Comparison of ENCODE assay signal across 21 mouse cellular contexts in the genomic region with DNA sequence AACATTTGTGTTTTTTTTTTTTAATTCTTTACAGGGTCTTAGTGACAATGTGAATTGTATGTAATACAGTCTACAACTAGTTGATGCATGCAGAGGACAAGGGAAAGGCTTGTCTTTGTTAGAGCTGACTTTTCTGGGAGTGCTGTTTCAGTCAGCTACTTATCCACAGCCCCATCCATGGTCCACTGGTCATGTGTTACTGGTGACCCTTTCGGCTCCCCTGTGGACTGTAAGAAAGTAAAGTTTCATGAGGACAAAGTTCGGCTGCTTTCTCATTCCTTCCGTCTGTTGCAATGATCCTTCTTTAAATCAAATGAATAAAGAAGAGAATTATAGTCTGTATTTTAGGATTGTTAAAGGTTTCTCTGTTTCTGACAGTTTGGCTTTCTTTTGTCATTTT.
DNase-seq lines count a peak whose midpoint lies in the region; ATAC-seq and TF ChIP-seq lines count a peak whose summit lies in the region.
"Had no signal": no experiment of that assay in that cellular context is flagged by ENCODE, and none has a peak within 500 bp of the region (broad histone marks: within the 10 kb centered on the region; RNA-seq: fewer than 3 reads in every experiment).

No protein-coding gene starts in this region.

- H3K36me3 ChIP-seq in kidney, postnatal 0 days (ENCODE audit: insufficient read depth, low read length): no peaks in the 10 kb centered on the region
- H3K36me3 ChIP-seq in heart, embryonic 11.5 days (ENCODE audit: control insufficient read depth, insufficient read depth, low read length): no peaks in the 10 kb centered on the region
- H3K36me3 ChIP-seq: embryonic facial prominence, embryonic 13.5 days; forebrain, embryonic 12.5 days; G1E; heart, embryonic 12.5 days; hindbrain, embryonic 15.5 days had no signal

- H3K27ac ChIP-seq in kidney, postnatal 0 days: no peak overlapping the region
- H3K27ac ChIP-seq in heart, embryonic 11.5 days (ENCODE audit: low read depth, low read length): no peak overlapping the region
- H3K27ac ChIP-seq: embryonic facial prominence, embryonic 13.5 days; forebrain, embryonic 12.5 days; heart, adult 2 months; hindbrain, embryonic 15.5 days had no signal

- no peak for ATAC-seq in kidney, postnatal 0 days (replicated peaks; ENCODE audit: low FRiP score, low read depth)
- ATAC-seq in heart, embryonic 11.5 days (replicated peaks; ENCODE audit: insufficient number of reproducible peaks, low FRiP score, low TSS enrichment): no peak
- ATAC-seq: CD4-positive, CD25-positive, alpha-beta regulatory T cell, adult 4 months; forebrain, postnatal 0 days had no signal

- H3K4me3 ChIP-seq in kidney, postnatal 0 days (replicated peaks; ENCODE audit: low read depth, low read length): no peak overlapping the region
- H3K4me3 ChIP-seq in heart, embryonic 11.5 days (ENCODE audit: low read depth, low read length): no peak overlapping the region
- H3K4me3 ChIP-seq: embryonic facial prominence, embryonic 13.5 days; forebrain, embryonic 12.5 days; heart, adult 2 months; heart, embryonic 12.5 days; hindbrain, embryonic 15.5 days had no signal

- H3K9ac ChIP-seq in kidney, postnatal 0 days (ENCODE audit: low read depth, low read length): no peak overlapping the region
- no peak overlapping the region for H3K9ac ChIP-seq in heart, embryonic 11.5 days (ENCODE audit: low read depth, low read length)
- H3K9ac ChIP-seq: embryonic facial prominence, embryonic 13.5 days; forebrain, embryonic 12.5 days; forebrain, postnatal 0 days; heart, embryonic 12.5 days; hindbrain, embryonic 15.5 days had no signal

- no peak overlapping the region for H3K4me2 ChIP-seq in kidney, postnatal 0 days (ENCODE audit: low read length)
- H3K4me2 ChIP-seq in heart, embryonic 11.5 days: no peak overlapping the region
- H3K4me2 ChIP-seq: embryonic facial prominence, embryonic 13.5 days; forebrain, embryonic 12.5 days; heart, embryonic 12.5 days; hindbrain, embryonic 15.5 days had no signal

- TF ChIP-seq CTCF in kidney, postnatal 0 days (IDR thresholded peaks at IDR 0.05; ENCODE audit: low read depth): no peak

- H3K9me3 ChIP-seq in kidney, postnatal 0 days (replicated peaks; ENCODE audit: low read length): no peaks in the 10 kb centered on the region
- no peaks in the 10 kb centered on the region for H3K9me3 ChIP-seq in heart, embryonic 11.5 days (replicated peaks; ENCODE audit: control insufficient read depth, low read length)
- H3K9me3 ChIP-seq: embryonic facial prominence, embryonic 13.5 days; forebrain, embryonic 12.5 days; G1E; heart, embryonic 12.5 days; hindbrain, embryonic 15.5 days had no signal

- WGBS in kidney, postnatal 0 days: 19% methylated on average over 3 of the region's 3 CpGs
- WGBS in heart, embryonic 11.5 days (ENCODE audit: insufficient replicate concordance): 65% methylated on average over 3 of the region's 3 CpGs

- no peaks in the 10 kb centered on the region for H3K27me3 ChIP-seq in kidney, postnatal 0 days (ENCODE audit: insufficient read depth, low read length)
- no peaks in the 10 kb centered on the region for H3K27me3 ChIP-seq in heart, embryonic 11.5 days (ENCODE audit: control insufficient read depth, insufficient read depth, low read length)
- H3K27me3 ChIP-seq: embryonic facial prominence, embryonic 13.5 days; forebrain, embryonic 12.5 days; heart, embryonic 12.5 days; hindbrain, embryonic 15.5 days had no signal

- DNase-seq in embryo, embryonic 10 days (ENCODE audit: low spot score): peak; percentile 45
- DNase-seq in embryo, embryonic 11 days: no peak
- DNase-seq in kidney, adult 8-10 months: peak; percentile 15 to 31
- peak; percentile 3 for DNase-seq in kidney, postnatal 0 days (ENCODE audit: low spot score)
- DNase-seq in kidney, postnatal 36 days: peak; percentile 39 to 54
- no peak for DNase-seq in c-Kit-positive CD71-positive TER-119-positive erythroid progenitor cells, embryonic 14.5 days (ENCODE audit: low spot score)
- DNase-seq: adrenal gland, adult 8-10 months; B cell, adult 2 months; cerebellum, adult 18-20 months; cerebellum, adult 9-11 months; cerebellum, postnatal 36 days; forebrain, postnatal 0 days; gastrocnemius, postnatal 14 days; heart, adult 2 months had no signal

- no peaks in the 10 kb centered on the region for H3K4me1 ChIP-seq in kidney, postnatal 0 days (replicated peaks; ENCODE audit: insufficient read depth, low read length)
- H3K4me1 ChIP-seq in heart, embryonic 11.5 days (ENCODE audit: control insufficient read depth, insufficient read depth, low read length): 0 out of 2 replicates have a peak, but pooled peaks cover 3% of the 10 kb centered on the region
- H3K4me1 ChIP-seq: embryonic facial prominence, embryonic 13.5 days; hindbrain, embryonic 15.5 days had no signal

Comparison
In these comparisons a context has a peak if more than half of its experiments do, and no peak if none do; other contexts are left out.
1. DNase-seq: peak in embryo, embryonic 10 days (single experiment), kidney, adult 8-10 months (2 of 2), kidney, postnatal 0 days (single experiment) and kidney, postnatal 36 days (2 of 2); none in embryo, embryonic 11 days (single experiment) and c-Kit-positive CD71-positive TER-119-positive erythroid progenitor cells, embryonic 14.5 days (single experiment).